Mouse (Mus musculus): Measurements from ENCODE around the gene Cxcl15. TPM values are rescaled to one million over a fixed set of nuclear protein-coding genes. Genes with fewer than 3 reads are reported as not detected.
"Not testable (repeated sequence)": the region's sequence is repeated elsewhere in the genome, so short reads cannot be mapped to it uniquely, and the experiment has no call there.

The Cxcl15 gene
- polyA plus RNA-seq, 1 experiment, result 0.21 TPM

DNA sequence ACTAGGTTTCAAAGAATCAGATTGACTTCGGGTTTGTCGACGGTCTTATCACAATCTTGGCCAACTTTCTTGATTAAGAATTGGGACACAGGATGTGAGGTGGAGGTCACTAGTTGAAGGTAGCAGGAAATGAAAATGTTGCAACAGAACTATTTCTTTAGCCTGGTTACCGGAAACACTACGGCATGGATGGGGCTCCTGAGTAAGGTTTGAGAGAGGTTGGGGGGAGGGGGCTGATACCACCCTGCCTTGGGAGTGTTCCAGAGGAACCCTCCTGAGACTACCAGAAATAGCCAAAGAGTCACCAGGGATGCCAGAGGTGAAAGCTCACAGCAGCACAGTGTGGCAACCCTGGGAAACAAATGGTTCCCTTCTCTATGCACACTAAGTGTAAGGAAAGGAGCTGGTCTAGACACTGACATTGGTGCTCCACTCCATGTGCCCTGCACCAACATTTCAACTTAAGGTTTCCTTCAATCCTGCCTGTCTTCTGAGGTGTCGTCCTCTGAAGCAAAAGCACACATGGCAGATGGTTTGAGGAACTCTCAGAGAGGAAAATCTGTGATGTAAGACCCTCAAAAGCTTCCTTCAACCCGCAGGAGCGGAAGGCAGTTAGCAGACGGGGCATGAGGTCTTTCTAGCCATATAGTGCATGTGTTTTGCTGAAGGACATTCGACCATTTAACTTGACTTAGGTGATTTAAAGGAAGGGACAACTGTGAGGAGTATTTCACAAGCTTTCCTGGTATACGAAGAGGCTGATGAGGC is 4.8 kb upstream of the Cxcl15 start:
- DNase-seq (ENCODE audit: low spot score), result no peak

DNA sequence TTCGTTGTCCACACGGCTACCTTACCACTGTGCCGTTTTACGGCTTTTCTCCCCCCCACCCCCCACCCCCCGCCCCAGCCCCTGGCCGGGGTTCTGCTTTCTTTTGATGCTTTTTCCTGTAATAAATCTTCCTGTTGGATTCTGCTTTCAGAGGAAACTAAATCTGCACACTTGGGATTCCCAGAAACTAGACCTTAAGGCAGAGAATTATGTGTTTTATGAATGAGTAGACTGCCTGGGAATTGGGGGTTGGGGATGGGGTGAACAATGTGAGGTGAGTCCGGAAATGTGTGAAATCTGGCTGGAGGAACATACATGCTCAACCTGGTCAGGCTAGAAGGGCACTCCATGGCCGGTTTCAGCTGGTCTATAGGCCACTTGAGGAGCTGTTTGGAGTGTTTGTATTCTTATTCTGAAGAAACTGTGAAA is 4.2 kb upstream of the Cxcl15 start:
- no peak for DNase-seq (ENCODE audit: low spot score)

DNA sequence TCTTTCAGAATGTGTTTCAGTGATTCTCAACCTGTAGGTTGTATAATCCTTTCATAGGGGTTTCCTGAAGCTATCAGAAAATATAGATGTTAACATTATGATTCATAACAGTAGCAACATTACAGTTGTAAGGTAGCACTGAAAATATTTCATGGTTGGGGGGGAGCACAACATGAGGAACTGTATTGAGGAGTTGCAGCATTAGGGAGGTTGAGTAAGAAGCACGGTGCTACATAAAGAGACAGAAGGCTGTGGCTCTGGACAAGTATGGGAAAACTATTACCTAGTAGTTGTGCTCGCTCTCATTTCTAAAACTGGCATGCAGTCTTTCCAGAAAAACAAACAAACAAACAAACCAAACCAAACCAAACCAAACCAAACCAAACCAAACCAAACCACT is 1.1 kb downstream of the Cxcl15 start:
- not testable (repeated sequence) for DNase-seq (ENCODE audit: low spot score)

DNA sequence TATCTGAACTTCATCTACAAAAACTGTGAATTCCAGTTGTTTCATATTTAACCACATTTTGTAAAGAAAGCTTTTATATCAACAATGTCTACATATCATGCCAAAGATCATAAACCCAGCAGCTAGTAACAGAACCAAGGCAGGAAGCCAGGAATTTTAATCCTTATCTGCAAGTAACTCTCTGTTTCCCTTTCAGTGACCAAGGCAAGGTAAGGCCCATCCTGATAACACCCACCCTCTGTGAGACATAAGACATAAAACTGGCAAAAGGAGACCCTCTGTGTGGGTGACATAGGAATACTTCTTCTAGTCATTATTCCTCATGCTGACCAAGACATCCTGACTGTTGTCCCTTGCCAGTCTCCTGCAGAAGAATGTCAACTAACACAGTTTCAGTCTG is 10.2 kb downstream of the Cxcl15 start:
- DNase-seq (ENCODE audit: low spot score), result no peak

DNA sequence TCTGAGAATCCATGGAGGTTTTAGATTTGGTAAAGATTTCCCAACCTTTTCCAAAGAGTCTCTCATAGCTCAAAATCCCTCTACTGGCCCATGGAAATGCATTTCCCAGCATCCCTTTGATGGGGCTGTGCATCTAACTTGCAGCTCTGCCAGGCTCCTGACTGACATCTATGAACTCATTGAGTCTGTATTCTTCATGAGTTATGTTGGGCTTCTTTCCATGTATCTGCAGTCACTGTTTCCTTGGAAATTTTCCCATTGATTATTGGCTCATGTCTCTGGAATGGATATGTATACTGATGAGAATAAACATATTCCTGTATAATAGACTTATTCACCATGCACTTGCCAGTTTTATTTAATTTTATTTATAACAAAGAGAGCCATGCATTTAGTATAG is 11.7 kb downstream of the Cxcl15 start:
- no peak for DNase-seq (ENCODE audit: low spot score)

DNA sequence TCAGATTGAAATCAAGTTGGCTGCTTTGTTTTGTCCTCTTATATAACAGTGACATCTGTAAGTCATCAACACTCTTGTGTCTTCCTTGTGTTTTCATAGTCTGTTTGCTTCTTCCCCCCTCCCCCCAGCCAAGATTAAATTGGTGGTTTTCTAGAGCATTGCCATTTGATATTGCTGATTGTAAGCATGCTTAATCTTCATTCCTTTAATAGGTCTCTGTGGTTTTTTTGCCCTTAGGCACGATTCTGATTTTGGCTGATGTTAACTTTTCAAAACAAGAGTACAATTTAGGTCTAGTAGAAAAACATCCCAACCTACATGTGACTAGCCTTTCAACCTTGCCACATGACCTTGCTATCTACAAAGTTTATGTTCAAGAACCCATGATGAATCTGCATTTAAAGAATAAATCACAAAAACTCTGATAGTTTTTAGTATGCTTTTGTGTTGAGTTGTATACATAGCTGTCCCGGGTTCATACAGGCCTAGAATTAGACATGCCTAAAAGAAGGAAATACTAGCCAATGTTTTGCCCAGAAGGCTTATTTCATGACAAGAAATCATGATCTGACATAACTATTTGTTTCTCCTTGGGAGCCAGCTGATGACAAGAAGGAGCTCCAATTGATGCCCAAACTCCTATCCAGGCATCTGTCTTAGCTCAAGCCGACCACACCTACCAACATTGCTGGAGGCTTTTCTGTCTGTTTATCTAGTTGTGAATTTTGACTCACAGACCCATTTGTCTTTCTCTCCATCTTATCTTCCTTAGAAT is 13.0 kb downstream of the Cxcl15 start:
- no peak for DNase-seq (ENCODE audit: low spot score)

DNA sequence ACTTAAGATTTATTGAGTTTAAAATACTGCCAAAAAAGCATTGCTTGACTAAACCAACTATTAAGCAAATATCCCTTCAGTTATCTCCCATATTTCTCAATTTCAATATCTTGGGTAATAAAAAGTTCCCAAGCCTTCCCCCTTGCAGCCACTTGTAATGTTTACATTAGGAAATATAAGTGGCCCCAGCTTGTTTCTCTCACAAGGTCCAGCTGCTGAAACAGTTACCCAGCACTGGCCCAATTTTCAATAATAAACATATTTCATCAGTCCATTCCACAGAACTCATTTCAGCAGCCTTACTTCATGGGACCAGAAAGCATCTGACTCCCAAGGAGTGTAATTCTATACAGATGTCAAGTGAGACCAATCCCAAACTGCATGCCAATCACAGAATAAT is 25.4 kb downstream of the Cxcl15 start:
- no peak for DNase-seq (ENCODE audit: low spot score)

DNA sequence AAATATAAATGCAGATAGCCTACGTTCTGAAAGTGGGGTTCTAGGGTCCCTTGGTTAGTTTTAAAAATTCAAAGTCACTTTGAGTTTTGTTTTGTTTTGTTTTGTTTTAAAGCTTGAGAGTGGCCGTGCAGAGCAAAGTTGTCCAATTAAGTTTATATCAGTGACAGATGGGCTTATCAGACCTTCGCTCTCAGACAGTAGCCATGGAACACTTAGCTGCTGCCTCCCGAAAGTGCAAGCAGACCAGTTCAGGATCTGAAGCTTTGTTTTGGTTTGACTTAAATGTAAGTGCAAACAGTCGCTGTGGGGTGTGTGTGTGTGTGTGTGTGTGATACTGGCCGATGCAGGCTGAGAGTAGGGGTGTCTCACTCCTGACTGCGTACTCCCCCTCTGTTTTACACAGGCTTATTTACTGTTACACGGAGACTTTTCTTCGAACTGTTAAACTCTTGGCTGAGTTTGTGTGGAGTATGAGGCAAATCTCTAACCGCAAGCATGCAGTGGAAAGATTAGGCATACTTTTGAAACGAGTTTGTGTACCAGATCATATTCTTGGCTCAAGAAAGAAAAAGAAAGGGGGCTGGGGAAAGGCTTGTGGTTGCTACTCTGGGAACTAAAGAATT is 37.9 kb downstream of the Cxcl15 start:
- no peak for DNase-seq (ENCODE audit: low spot score)

DNA sequence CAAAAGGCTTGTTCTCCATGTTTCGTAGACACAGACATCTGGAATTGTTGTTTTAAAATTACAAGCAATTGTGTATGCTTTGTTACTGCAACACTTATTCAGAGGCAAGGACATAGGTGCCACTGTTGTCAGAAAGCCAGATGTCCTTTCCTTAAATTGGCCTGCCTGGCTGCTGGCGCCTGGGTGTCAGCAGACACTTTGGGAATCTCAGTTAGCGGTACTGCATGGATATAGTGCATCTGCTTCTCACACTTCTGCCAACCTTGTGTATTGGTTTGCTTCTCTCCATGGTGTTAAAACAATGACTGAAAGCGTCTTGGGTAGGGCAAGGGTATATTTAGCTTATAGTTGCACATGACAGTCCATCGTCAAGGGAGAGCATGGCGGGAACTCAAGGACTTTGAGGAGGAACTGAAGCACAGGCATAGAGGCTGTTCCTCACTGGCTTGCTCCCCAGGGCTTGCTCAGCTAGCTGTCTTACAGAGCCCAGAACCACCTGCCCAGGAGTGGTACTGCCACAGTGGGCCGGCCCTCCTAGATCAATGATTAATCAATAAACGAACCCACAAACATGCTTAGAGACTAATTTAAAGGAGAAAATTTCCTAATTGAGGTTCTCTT is 38.5 kb downstream of the Cxcl15 start:
- DNase-seq (ENCODE audit: low spot score), result no peak

DNA sequence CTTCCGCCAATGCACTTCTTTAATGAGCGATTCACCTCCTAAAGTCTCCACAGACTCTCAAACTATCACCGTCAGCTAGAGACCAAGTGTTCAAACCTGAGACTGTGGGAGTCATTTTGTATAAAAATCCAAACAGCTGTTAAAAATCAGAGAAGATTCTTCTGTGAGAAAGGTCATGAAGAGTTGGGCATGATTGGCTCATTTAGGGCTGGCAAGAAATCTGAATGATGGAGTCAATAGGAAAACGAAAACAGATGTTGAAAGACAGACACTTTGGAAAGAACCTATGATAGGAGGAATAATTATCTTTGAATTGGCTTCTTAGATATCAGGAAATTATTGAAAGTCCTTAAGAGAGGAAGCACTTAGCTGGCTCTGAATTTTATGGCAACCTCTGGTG is 40.1 kb downstream of the Cxcl15 start:
- no peak for DNase-seq (ENCODE audit: low spot score)

DNA sequence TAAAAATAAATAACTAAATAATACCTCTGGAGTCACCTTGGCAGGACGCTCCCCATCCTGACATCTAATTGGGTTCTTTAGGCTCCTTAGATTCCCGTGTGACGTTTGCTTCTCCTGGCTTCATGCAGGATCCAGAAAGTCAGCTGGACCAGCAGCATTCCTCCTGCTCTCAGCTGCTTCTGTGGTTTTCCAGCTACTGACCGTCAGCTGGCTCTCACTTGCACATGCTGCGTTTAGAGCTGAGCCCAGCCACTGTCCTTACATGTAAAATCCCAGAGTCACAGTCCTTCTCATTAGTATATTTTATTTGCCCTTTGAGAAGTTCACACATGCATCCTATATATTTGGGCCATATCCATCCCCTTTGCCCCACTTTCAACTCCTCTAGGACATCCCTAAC is 44.2 kb downstream of the Cxcl15 start:
- no peak for DNase-seq (ENCODE audit: low spot score)

DNA sequence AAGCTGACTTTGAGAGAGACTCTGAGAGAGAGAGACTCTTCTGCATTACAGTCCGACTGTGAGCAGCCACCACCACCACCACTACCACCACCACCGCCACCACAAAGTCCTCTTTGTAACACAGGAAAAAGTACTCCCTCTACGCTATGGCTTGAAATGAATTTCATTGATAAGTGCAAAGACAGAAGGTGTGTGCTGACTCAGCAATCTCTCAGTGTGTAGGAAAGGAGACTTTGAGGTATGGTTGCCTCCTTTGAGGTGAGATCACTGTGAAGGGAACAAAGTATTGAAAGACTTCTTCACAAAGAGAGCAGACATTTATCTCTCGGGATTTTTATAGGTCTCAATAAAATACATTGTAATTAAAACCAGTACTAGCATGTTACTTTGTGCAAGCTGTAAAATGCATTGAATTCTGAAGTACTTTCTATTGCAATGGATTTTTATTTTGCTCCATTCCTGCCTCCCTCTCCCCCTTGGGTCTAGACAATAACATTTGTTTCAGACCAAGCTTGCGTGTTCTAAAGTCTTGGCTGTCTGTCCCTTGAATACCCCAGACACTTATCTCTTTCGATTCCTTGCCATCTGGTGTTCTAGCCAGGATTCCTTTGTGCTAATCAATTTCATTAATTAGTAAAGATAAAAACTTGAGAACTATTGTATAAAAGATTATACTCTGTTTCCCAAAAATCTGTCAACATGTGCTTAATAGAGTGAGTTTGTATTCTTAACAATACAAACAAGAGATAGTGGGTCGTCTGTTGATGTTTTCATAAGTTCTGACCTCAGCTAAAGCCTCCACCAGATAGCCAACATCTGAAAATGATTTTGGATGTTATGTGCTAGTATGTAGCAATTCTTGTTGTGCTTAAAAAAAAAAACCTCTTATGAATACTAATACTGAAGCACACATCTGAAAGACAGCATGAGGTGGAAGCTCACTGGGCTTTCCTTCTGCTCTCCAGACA is 46.9 kb downstream of the Cxcl15 start:
- no peak for DNase-seq (ENCODE audit: low spot score)

DNA sequence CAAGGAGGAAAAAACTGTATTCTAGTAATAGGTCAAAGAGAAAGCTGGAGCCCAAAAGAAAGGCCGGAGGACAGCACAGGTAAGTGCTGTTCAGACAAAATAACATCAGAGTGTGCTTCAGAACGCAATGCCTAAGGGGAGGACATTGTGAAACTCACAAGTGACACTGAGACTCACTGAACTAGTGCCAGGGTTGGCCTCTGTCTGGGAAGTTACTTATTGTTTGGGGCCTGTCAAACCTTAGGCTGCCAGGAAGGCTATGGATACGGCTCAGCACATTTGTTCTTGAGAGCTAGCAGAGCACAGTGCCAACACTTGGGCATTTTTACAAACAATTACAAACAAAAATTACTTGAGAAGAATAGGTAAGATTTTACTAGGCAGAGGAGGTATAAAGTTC is 49.6 kb downstream of the Cxcl15 start:
- no peak for DNase-seq (ENCODE audit: low spot score)

DNA sequence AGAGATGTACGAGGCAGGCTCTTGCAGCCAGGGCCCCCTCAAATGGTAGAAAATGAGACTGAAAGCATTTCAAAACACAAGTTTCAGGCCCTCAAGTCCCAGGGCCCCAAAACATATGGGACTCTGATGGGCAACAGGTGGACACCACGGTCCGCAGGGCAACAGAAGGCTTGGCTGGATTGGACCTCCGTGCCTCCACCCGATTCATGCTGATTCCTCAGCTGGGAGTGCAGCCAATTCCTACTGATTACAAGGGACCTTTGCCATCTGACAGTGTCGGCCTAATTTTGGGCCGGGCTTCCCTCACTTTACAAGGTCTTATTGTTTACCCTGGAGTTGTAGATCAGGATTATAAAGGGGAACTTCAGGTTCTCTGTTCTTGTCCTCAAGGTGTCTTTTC is 55.8 kb downstream of the Cxcl15 start:
- DNase-seq (ENCODE audit: low spot score), result not testable (repeated sequence)

DNA sequence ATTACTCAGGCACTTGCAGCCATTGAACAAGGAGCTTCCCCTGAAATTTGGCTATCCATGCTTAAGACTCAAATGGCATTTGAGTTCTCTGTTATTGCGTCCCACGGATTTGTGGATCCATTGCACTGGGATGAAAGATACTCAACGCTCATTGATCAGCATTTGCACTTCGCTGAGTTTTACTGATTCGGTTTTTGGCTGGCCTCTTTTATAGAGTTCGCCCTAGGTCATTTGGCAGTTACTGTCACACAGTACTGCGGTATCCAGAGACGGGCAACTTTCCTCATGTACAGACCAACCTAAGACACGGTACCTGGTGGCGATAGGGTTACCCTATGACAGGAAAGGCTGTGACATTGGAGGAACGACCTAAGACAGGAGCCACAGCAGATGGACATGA is 57.1 kb downstream of the Cxcl15 start:
- not testable (repeated sequence) for DNase-seq (ENCODE audit: low spot score)

Other genes with a start within 250 kb of the Cxcl15 start
- not detected in 2 replicates for gene 5830473C10Rik, start 233.4 kb upstream of the Cxcl15 start, polyA plus RNA-seq (2012; rRNA removed)
- 12.3 and 14.6 TPM in 2 replicates for gene Rassf6, start 153.9 kb upstream of the Cxcl15 start, polyA plus RNA-seq (2012; rRNA removed)
- 0.04 and 0.10 TPM in 2 replicates for gene Cxcl5, start 35.2 kb upstream of the Cxcl15 start, polyA plus RNA-seq (2012; rRNA removed)
- 0.22 and 0.29 TPM in 2 replicates for gene Ppbp, start 26.0 kb upstream of the Cxcl15 start, polyA plus RNA-seq (2012; rRNA removed)
- 71.0 and 121 TPM in 2 replicates for gene Pf4, start 22.1 kb upstream of the Cxcl15 start, polyA plus RNA-seq (2012; rRNA removed)
- 0.06 TPM in 1 of 2 replicates, not detected in the other for gene Cxcl3, start 8.4 kb upstream of the Cxcl15 start, polyA plus RNA-seq (2012; rRNA removed)
- 1.1 and 1.4 TPM in 2 replicates for gene Cxcl1, start 96.7 kb downstream of the Cxcl15 start, polyA plus RNA-seq (2012; rRNA removed)
- gene Cxcl2, start 109.3 kb downstream of the Cxcl15 start, polyA plus RNA-seq (2012; rRNA removed), result 0.37 TPM in 1 of 2 replicates, not detected in the other
- gene Mthfd2l, start 136.6 kb downstream of the Cxcl15 start, polyA plus RNA-seq (2012; rRNA removed), result 25.9 and 32.4 TPM in 2 replicates
- gene Epgn, start 232.9 kb downstream of the Cxcl15 start, polyA plus RNA-seq (2012; rRNA removed), result 0.12 and 0.15 TPM in 2 replicates

Measured in urinary bladder, adult 2 months (tissue).